Mouse (Mus musculus) midbrain, embryonic 16.5 days (tissue): Measurements from ENCODE around the gene Jagn1. TPM values are rescaled to one million over a fixed set of nuclear protein-coding genes. Genes with fewer than 3 reads are reported as not detected.

ENCODE experiments used
- ATAC-seq: fragments of 200-750 bp; cut with Nextera tagmentation; 2 replicates; pipeline ENCODE4 v1.8.0; 2017; ENCODE audit warnings: moderate TSS enrichment
- H3K27ac ChIP-seq: fragments of 300-500 bp; sonication (generic); 2 replicates; pipeline ENCODE4 v1.5.1; 2014; ENCODE audit warnings: mild to moderate bottlenecking, low read length, mixed read lengths
- H3K27me3 ChIP-seq: fragments of 300-500 bp; sonication (generic); 2 replicates; pipeline ENCODE4 v1.6.1; 2014; ENCODE audit warnings: low read depth, low read length, mixed read lengths; ENCODE audit not compliant: control insufficient read depth, insufficient read depth
- H3K36me3 ChIP-seq: fragments of 300-500 bp; sonication (generic); 2 replicates; pipeline ENCODE4 v1.6.1; 2014; ENCODE audit warnings: mild to moderate bottlenecking, low read length, moderate library complexity, mixed read lengths; ENCODE audit not compliant: control insufficient read depth, insufficient read depth
- H3K4me1 ChIP-seq: fragments of 300-500 bp; sonication (generic); 2 replicates; pipeline ENCODE4 v1.6.1; 2014; ENCODE audit warnings: mild to moderate bottlenecking, low read length, mixed read lengths; ENCODE audit not compliant: control insufficient read depth, insufficient read depth
- H3K4me2 ChIP-seq: fragments of 300-500 bp; sonication (generic); 2 replicates; pipeline ENCODE4 v1.6.1; 2014; ENCODE audit warnings: mild to moderate bottlenecking, low read length, mixed read lengths
- H3K4me3 ChIP-seq: fragments of 300-500 bp; sonication (generic); 2 replicates; pipeline ENCODE4 v1.5.1; 2014; ENCODE audit warnings: low read depth, mild to moderate bottlenecking, low read length, moderate library complexity, mixed read lengths
- H3K9ac ChIP-seq: fragments of 300-500 bp; sonication (generic); 2 replicates; pipeline ENCODE4 v1.6.1; 2014; ENCODE audit warnings: low read depth, low read length, mixed read lengths
- H3K9me3 ChIP-seq: fragments of 300-500 bp; sonication (generic); replicated peaks from 2 replicates; pipeline ENCODE4 v1.6.1; 2014; ENCODE audit warnings: mild to moderate bottlenecking, low read length, mixed read lengths; ENCODE audit not compliant: control insufficient read depth, poor library complexity, severe bottlenecking
- WGBS: fragments of 180-500 bp; shearing (Covaris S2); extraction: QIAGEN DNeasy Blood & Tissue Kit; methylation state at CpG from one replicate; pipeline ENCODE4 v1.1.7; 2014; 5-methylcytosine and 5-hydroxymethylcytosine counted together
- polyA plus RNA-seq: library from polyadenylated mRNA; unstranded; fragments of >200 nt; fragmentation: Nextera tagmentation; extraction: Ambion mirVana; gene quantifications from 2 replicates; pipeline ENCODE4 v1.2.1, GENCODE M21; 2015

Gene Jagn1
- polyA plus RNA-seq, 1 experiment from 2014 or later = 96.5 TPM

- 77% methylated on average over 9 of the region's 9 CpGs for WGBS
- H3K9ac ChIP-seq = no peak overlapping the region
- peaks cover 7% of the 10 kb centered on the region for H3K36me3 ChIP-seq
These were observed 35.7 kb upstream of the Jagn1 start for GRCm38 (mm10) chr6:113406683-113407082.

GRCm38 (mm10) chr6:113410001-113410400, 32.4 kb upstream of the Jagn1 start:
- H3K27me3 ChIP-seq = no peaks in the 10 kb centered on the region
- no peaks in the 10 kb centered on the region for H3K9me3 ChIP-seq
- H3K4me2 ChIP-seq = no peak overlapping the region
- H3K9ac ChIP-seq = no peak overlapping the region
- ATAC-seq = no peak
- no peak overlapping the region for H3K4me3 ChIP-seq
- whole genome bisulfite sequencing = 75% methylated on average over 1 of the region's 1 CpGs
- peaks cover 12% of the 10 kb centered on the region for H3K36me3 ChIP-seq
- no peak overlapping the region for H3K27ac ChIP-seq
- no peaks in the 10 kb centered on the region for H3K4me1 ChIP-seq

More at GRCm38 (mm10) chr6:113406683-113407082, 35.7 kb upstream of the Jagn1 start:
- H3K4me2 ChIP-seq = no peak overlapping the region
- no peaks in the 10 kb centered on the region for H3K27me3 ChIP-seq
- no peak overlapping the region for H3K27ac ChIP-seq
- H3K4me1 ChIP-seq = no peaks in the 10 kb centered on the region
- no peaks in the 10 kb centered on the region for H3K9me3 ChIP-seq
- no peak overlapping the region for H3K4me3 ChIP-seq
- ATAC-seq = no peak

GRCm38 (mm10) chr6:113416416-113416815, 26.0 kb upstream of the Jagn1 start:
- Histone ChIP-seq H3K4me2 (no peak overlapping the region), H3K4me1 (peaks cover 15% of the 10 kb centered on the region), H3K9ac (no peak overlapping the region), H3K9me3 (no peaks in the 10 kb centered on the region), H3K27ac (no peak overlapping the region), H3K27me3 (no peaks in the 10 kb centered on the region), H3K4me3 (no peak overlapping the region), H3K36me3 (peaks cover 5% of the 10 kb centered on the region)
- WGBS = 84% methylated on average over 5 of the region's 5 CpGs
- ATAC-seq = no peak

- peak overlapping the region; percentile 68; the same call in 1 of the 2 replicates for H3K27ac ChIP-seq
- H3K9me3 ChIP-seq = no peaks in the 10 kb centered on the region
- H3K9ac ChIP-seq = peak overlapping the region; percentile 78
- H3K27me3 ChIP-seq = no peaks in the 10 kb centered on the region
- H3K4me3 ChIP-seq = peak overlapping the region; percentile 72
- peak overlapping the region; percentile 65 for H3K4me2 ChIP-seq
- ATAC-seq = peak; percentile 59
- WGBS = 16% methylated on average over 16 of the region's 16 CpGs
- peaks cover 15% of the 10 kb centered on the region for H3K4me1 ChIP-seq
- H3K36me3 ChIP-seq = peaks cover 2% of the 10 kb centered on the region; the same call in 1 of the 2 replicates
These were observed 23.7 kb upstream of the Jagn1 start for GRCm38 (mm10) chr6:113418441-113419198.

GRCm38 (mm10) chr6:113419199-113419587, 23.2 kb upstream of the Jagn1 start, which contains the start of gene Rpusd3:
Rpusd3 (minus strand) TSS chr6:113419340.
- Histone ChIP-seq H3K4me3 (peak within 1 kb of the TSS; percentile 72), H3K27me3 (no peaks in the 10 kb centered on the region), H3K4me2 (peak within 1 kb of the TSS; percentile 65), H3K4me1 (peaks cover 15% of the 10 kb centered on the region), H3K27ac (peak within 1 kb of the TSS; percentile 69), H3K9me3 (no peaks in the 10 kb centered on the region), H3K36me3 (peaks cover 2% of the 10 kb centered on the region; the same call in 1 of the 2 replicates), H3K9ac (peak within 1 kb of the TSS; percentile 78)
- peak; percentile 99 for ATAC-seq
- under 1% methylated on average over 25 of the region's 25 CpGs for WGBS

- H3K27ac ChIP-seq = no peak overlapping the region
- no peak overlapping the region for H3K4me3 ChIP-seq
- no peak for ATAC-seq
- H3K4me1 ChIP-seq = peaks cover 9% of the 10 kb centered on the region
- H3K9me3 ChIP-seq = no peaks in the 10 kb centered on the region
- no peak overlapping the region for H3K9ac ChIP-seq
- no peaks in the 10 kb centered on the region for H3K36me3 ChIP-seq
- no peak overlapping the region for H3K4me2 ChIP-seq
- 73% methylated on average over 4 of the region's 4 CpGs for whole genome bisulfite sequencing
- no peaks in the 10 kb centered on the region for H3K27me3 ChIP-seq
These were observed 19.4 kb upstream of the Jagn1 start for GRCm38 (mm10) chr6:113423000-113423399.

GRCm38 (mm10) chr6:113424187-113424586, 18.2 kb upstream of the Jagn1 start:
- no peaks in the 10 kb centered on the region for H3K9me3 ChIP-seq
- no peak overlapping the region for H3K27ac ChIP-seq
- H3K27me3 ChIP-seq = no peaks in the 10 kb centered on the region
- WGBS = 89% methylated on average over 7 of the region's 7 CpGs
- H3K4me3 ChIP-seq = no peak overlapping the region
- ATAC-seq = no peak
- peaks cover 4% of the 10 kb centered on the region; the same call in 1 of the 2 replicates for H3K4me1 ChIP-seq
- H3K4me2 ChIP-seq = no peak overlapping the region
- no peaks in the 10 kb centered on the region for H3K36me3 ChIP-seq
- no peak overlapping the region for H3K9ac ChIP-seq

GRCm38 (mm10) chr6:113426696-113427095, 15.7 kb upstream of the Jagn1 start:
- Histone ChIP-seq H3K4me3 (no peak overlapping the region), H3K36me3 (no peaks in the 10 kb centered on the region), H3K9ac (no peak overlapping the region), H3K9me3 (no peaks in the 10 kb centered on the region), H3K27me3 (no peaks in the 10 kb centered on the region), H3K27ac (no peak overlapping the region), H3K4me1 (no peaks in the 10 kb centered on the region), H3K4me2 (no peak overlapping the region)
- no peak for ATAC-seq
- WGBS = 94% methylated on average over 4 of the region's 4 CpGs

GRCm38 (mm10) chr6:113427397-113427796, 15.0 kb upstream of the Jagn1 start:
- Histone ChIP-seq H3K4me2 (no peak overlapping the region), H3K27me3 (no peaks in the 10 kb centered on the region), H3K9ac (no peak overlapping the region), H3K4me3 (no peak overlapping the region), H3K36me3 (no peaks in the 10 kb centered on the region), H3K4me1 (no peaks in the 10 kb centered on the region), H3K9me3 (no peaks in the 10 kb centered on the region), H3K27ac (no peak overlapping the region)
- no peak for ATAC-seq
- WGBS = 62% methylated on average over 3 of the region's 3 CpGs
